Mouse (Mus musculus): ENCODE data around the gene Polr2c. TPM values are rescaled to one million over a fixed set of nuclear protein-coding genes. Genes with fewer than 3 reads are reported as not detected.
"Not testable (repeated sequence)": the region's sequence is repeated elsewhere in the genome, so short reads cannot be mapped to it uniquely, and the experiment has no call there.

Polr2c gene
- polyA plus RNA-seq, 1 experiment from 2014 or later, result 103 TPM

GRCm38 (mm10) chr8:94836456-94837240 is 20.6 kb upstream of the Polr2c start:
- WGBS, result 60% methylated on average over 11 of the region's 11 CpGs
- Histone ChIP-seq H3K4me1 (ENCODE audit: insufficient read depth, low read depth, low read length) (peaks cover 5% of the 10 kb centered on the region; the same call in 1 of the 2 replicates), H3K27me3 (replicated peaks; ENCODE audit: insufficient read depth, low read length) (no peaks in the 10 kb centered on the region), H3K36me3 (ENCODE audit: insufficient read depth, low read length) (no peaks in the 10 kb centered on the region), H3K9ac (replicated peaks; ENCODE audit: low read depth) (peak overlapping the region; percentile 91), H3K9me3 (ENCODE audit: low read length) (no peaks in the 10 kb centered on the region), H3K27ac (ENCODE audit: low read length) (no peak overlapping the region), H3K4me2 (replicated peaks; ENCODE audit: low read depth, low read length) (peak overlapping the region; percentile 88; the same call in 1 of the 2 replicates), H3K4me3 (ENCODE audit: low read depth, low read length) (no peak overlapping the region)
- ATAC-seq (no peak), DNase-seq (ENCODE audit: low spot score) (peak; percentile 27)
- TF ChIP-seq CTCF (IDR thresholded peaks at IDR 0.05), result no peak
- no peak for TF ChIP-seq EP300 (IDR thresholded peaks at IDR 0.05)

- Histone ChIP-seq H3K36me3 (ENCODE audit: insufficient read depth, low read length) (no peaks in the 10 kb centered on the region), H3K4me1 (ENCODE audit: insufficient read depth, low read depth, low read length) (peaks cover 5% of the 10 kb centered on the region; the same call in 1 of the 2 replicates), H3K4me3 (ENCODE audit: low read depth, low read length) (peak within 1 kb of the TSS; percentile 91), H3K4me2 (replicated peaks; ENCODE audit: low read depth, low read length) (peak within 1 kb of the TSS; percentile 88), H3K27ac (ENCODE audit: low read length) (peak within 1 kb of the TSS; percentile 95), H3K9me3 (ENCODE audit: low read length) (no peaks in the 10 kb centered on the region), H3K9ac (replicated peaks; ENCODE audit: low read depth) (peak within 1 kb of the TSS; percentile 91), H3K27me3 (replicated peaks; ENCODE audit: insufficient read depth, low read length) (no peaks in the 10 kb centered on the region)
- ATAC-seq, result peak; percentile 99
- under 1% methylated on average over 80 of the region's 82 CpGs for WGBS
- peak; percentile 98 for DNase-seq (ENCODE audit: low spot score)
- 0 out of 2 replicates have a peak, but pooled peaks have one; percentile 4 for TF ChIP-seq CTCF (IDR thresholded peaks at IDR 0.05)
- TF ChIP-seq EP300 (IDR thresholded peaks at IDR 0.05), result no peak; the same call in 1 of the 2 replicates
Measured at GRCm38 (mm10) chr8:94837662-94838574, 19.3 kb upstream of the Polr2c start, which contains the start of the genes Coq9 and Ciapin1. Gene Coq9, plus strand, starts transcription at chr8:94838321. Gene Ciapin1, minus strand, starts transcription at chr8:94838358.

- 0 out of 2 replicates have a peak, but pooled peaks have one; percentile 0 for TF ChIP-seq CTCF (IDR thresholded peaks at IDR 0.05)
- no peak for TF ChIP-seq EP300 (IDR thresholded peaks at IDR 0.05)
- under 1% methylated on average over 24 of the region's 24 CpGs for WGBS
- no peaks in the 10 kb centered on the region for H3K27me3 ChIP-seq (replicated peaks; ENCODE audit: insufficient read depth, low read length)
- DNase-seq (ENCODE audit: low spot score) (peak; percentile 82), ATAC-seq (peak; percentile 65)
- H3K9me3 ChIP-seq (ENCODE audit: low read length), result no peaks in the 10 kb centered on the region
- H3K27ac ChIP-seq (ENCODE audit: low read length), result peak overlapping the region; percentile 95
- peaks cover 5% of the 10 kb centered on the region; the same call in 1 of the 2 replicates for H3K4me1 ChIP-seq (ENCODE audit: insufficient read depth, low read depth, low read length)
- peak overlapping the region; percentile 91 for H3K4me3 ChIP-seq (ENCODE audit: low read depth, low read length)
- no peaks in the 10 kb centered on the region for H3K36me3 ChIP-seq (ENCODE audit: insufficient read depth, low read length)
- H3K9ac ChIP-seq (replicated peaks; ENCODE audit: low read depth), result peak overlapping the region; percentile 91
- H3K4me2 ChIP-seq (replicated peaks; ENCODE audit: low read depth, low read length), result peak overlapping the region; percentile 88
Measured at GRCm38 (mm10) chr8:94838600-94838999, 18.6 kb upstream of the Polr2c start.

GRCm38 (mm10) chr8:94841183-94841582 is 16.1 kb upstream of the Polr2c start:
- no peaks in the 10 kb centered on the region for H3K9me3 ChIP-seq (ENCODE audit: low read length)
- no peak for ATAC-seq
- DNase-seq (ENCODE audit: low spot score), result peak; percentile 46
- H3K4me1 ChIP-seq (ENCODE audit: insufficient read depth, low read depth, low read length), result peaks cover 5% of the 10 kb centered on the region; the same call in 1 of the 2 replicates
- peaks cover 14% of the 10 kb centered on the region; the same call in 1 of the 2 replicates for H3K36me3 ChIP-seq (ENCODE audit: insufficient read depth, low read length)
- 42% methylated on average over 2 of the region's 2 CpGs for WGBS
- H3K27me3 ChIP-seq (replicated peaks; ENCODE audit: insufficient read depth, low read length), result no peaks in the 10 kb centered on the region
- no peak overlapping the region for H3K9ac ChIP-seq (replicated peaks; ENCODE audit: low read depth)
- H3K4me3 ChIP-seq (ENCODE audit: low read depth, low read length), result no peak overlapping the region
- H3K4me2 ChIP-seq (replicated peaks; ENCODE audit: low read depth, low read length), result no peak overlapping the region
- TF ChIP-seq EP300 (IDR thresholded peaks at IDR 0.05) (no peak), CTCF (IDR thresholded peaks at IDR 0.05) (peak; percentile 32)
- H3K27ac ChIP-seq (ENCODE audit: low read length), result no peak overlapping the region

DNA sequence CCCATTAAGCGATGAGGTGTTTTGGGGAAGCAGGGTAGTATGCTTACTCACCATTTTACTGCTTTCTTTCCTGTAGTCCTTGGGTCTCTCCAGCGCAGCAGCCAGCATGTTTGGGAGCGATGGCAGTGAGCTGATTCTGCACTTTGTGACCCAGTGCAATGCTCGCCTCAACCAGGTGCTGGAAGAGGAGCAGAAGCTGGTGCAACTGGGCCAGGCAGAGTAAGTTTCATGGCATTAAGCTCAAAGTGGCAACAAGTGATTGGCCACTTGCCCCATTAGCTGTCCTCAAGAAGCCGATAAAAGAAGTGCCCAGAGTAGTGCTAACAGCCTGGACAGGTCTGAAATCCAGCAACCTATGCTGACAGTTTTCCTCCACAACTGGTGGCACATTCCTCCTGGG is 7.2 kb upstream of the Polr2c start:
- peaks cover 32% of the 10 kb centered on the region for H3K36me3 ChIP-seq (ENCODE audit: insufficient read depth, low read length)
- no peak overlapping the region for H3K9ac ChIP-seq (replicated peaks; ENCODE audit: low read depth)
- H3K27me3 ChIP-seq (replicated peaks; ENCODE audit: insufficient read depth, low read length), result no peaks in the 10 kb centered on the region
- no peak overlapping the region for H3K27ac ChIP-seq (ENCODE audit: low read length)
- no peak overlapping the region for H3K4me3 ChIP-seq (ENCODE audit: low read depth, low read length)
- no peak overlapping the region for H3K4me2 ChIP-seq (replicated peaks; ENCODE audit: low read depth, low read length)
- H3K4me1 ChIP-seq (ENCODE audit: insufficient read depth, low read depth, low read length), result no peaks in the 10 kb centered on the region
- ATAC-seq, result no peak
- 92% methylated on average over 5 of the region's 5 CpGs for WGBS
- H3K9me3 ChIP-seq (ENCODE audit: low read length), result no peaks in the 10 kb centered on the region
- DNase-seq (ENCODE audit: low spot score), result no peak
- TF ChIP-seq CTCF (IDR thresholded peaks at IDR 0.05) (no peak), EP300 (IDR thresholded peaks at IDR 0.05) (no peak)

GRCm38 (mm10) chr8:94854761-94855160 is 2.5 kb upstream of the Polr2c start:
- H3K9me3 ChIP-seq (ENCODE audit: low read length); H3K27me3 ChIP-seq (replicated peaks; ENCODE audit: insufficient read depth, low read length); H3K4me2 ChIP-seq (replicated peaks; ENCODE audit: low read depth, low read length); DNase-seq (ENCODE audit: low spot score); H3K4me1 ChIP-seq (ENCODE audit: insufficient read depth, low read depth, low read length); H3K4me3 ChIP-seq (ENCODE audit: low read depth, low read length); H3K27ac ChIP-seq (ENCODE audit: low read length); ATAC-seq; H3K9ac ChIP-seq (replicated peaks; ENCODE audit: low read depth): not testable (repeated sequence)
- 89% methylated on average over 11 of the region's 11 CpGs for WGBS
- peaks cover 27% of the 10 kb centered on the region for H3K36me3 ChIP-seq (ENCODE audit: insufficient read depth, low read length)
